Mouse (Mus musculus) right cerebral cortex, adult 2 months (tissue): ENCODE data around the gene Saa4.
"Not testable (repeated sequence)": the region's sequence is repeated elsewhere in the genome, so short reads cannot be mapped to it uniquely, and the experiment has no call there.

Experiments used
- DNase-seq, 2 experiments: peaks; one replicate each; pipeline ENCODE4 v3.0.0; 2021 to 2022; ENCODE audit warnings: low spot score in 2 of 2

Gene Saa4

DNA sequence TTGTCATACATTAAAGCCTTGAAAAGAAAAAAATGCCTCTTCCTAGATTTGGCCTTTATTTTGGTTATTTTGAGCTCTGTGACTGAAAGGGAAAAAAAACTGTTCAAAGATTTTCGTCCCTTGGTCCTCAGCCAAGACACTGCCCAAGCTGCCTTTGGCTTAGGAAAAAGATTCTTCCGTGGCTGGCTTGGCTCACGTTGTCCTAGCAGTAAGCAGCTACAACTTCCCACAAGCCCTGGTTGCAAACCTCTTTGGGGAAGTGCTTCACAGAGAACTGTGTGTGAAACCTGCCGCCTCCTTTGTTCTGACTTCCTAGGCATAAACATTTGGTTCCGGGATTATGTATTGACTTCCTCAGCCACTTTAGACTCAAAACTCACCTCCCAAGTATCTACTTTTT, 15.5 kb downstream of the Saa4 start:
- no peak for DNase-seq

DNA sequence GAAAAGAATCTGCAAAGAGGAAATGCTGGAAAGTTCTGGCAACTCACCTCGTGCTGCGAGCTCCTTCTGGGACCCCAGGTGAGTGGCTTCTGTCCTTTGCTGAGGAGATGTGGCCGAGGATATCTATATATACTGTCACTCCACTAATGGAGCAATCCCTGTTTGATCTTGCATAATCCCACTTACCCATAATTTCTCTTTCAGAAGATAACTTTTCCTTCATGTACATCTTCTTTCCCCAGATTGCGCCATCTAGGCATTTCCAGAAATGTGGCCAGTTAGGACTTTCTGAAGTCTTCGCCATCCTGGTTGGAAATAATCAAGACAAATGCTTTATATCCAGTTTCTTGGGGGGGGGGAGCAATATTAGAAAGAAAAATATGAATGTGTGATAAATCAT, 16.8 kb downstream of the Saa4 start, which contains the start of gene Saa3:
Gene Saa3 (minus strand): TSS at position 101 of the 400 bp plus-strand sequence.
- no peak for DNase-seq

DNA sequence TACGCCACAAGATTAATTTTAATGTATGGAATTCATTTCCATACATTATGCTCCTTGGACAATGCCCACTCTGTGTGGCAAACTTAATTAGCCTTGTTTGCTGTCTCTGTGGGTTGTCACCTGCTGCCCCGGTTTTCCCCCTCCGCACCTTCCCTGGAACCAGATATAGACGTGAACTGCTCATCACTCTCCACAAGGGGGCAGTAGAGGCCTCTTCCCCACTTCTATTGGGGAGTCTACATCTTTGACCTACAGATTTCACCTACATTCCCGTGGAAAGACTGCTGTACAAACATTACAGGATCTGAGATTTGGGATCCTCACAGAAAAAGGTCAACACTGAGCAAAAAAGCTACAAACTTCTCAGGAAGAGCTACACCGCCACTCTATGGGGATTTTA, 17.9 kb downstream of the Saa4 start:
- peak; percentile 61 to 74 for DNase-seq

DNA sequence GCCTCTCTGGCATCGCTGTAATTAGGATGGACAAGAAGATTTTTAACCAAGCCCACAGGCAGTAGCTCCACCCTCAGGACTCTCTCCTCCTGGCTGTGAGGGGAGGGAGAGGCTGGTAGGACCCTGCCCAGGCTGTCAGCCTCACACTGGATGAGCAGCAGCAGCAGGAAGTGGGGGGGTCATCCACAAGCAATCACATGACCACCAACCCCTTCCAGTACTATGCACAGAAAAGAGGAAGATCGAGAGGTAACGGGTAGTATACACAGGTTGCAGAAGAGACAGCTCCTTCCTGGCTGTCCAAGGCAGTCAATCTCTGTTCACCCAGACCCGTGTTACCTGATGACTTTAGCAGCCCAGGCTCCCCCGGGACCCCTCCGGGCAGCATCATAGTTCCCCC, 20.2 kb downstream of the Saa4 start:
- DNase-seq: no peak

DNA sequence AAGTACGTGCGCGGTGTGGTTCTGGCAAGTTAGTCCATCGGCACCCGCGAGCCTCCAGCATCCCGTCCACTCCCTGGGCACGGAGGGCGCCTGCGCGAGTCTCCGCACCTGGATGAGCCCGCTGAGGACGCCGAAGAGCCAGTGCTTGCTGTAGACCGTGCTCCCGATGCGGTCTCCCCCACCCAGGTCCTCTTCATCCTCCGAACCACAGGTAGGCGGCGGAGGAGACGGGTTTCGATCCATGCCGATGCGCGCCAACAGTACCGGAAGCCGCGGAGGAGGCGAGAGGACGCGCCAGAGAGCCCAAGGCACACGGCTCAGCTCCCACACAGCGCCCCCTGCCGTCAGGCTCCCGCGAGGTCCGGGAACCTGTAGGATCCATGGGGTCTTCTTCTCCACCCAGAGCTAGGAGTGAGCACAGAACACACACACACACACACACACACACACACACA, 22.0 kb downstream of the Saa4 start, which contains the start of gene Saal1:
Gene Saal1 (minus strand): TSS at position 291 of the 455 bp plus-strand sequence.
- peak; percentile 77 to 83 for DNase-seq

DNA sequence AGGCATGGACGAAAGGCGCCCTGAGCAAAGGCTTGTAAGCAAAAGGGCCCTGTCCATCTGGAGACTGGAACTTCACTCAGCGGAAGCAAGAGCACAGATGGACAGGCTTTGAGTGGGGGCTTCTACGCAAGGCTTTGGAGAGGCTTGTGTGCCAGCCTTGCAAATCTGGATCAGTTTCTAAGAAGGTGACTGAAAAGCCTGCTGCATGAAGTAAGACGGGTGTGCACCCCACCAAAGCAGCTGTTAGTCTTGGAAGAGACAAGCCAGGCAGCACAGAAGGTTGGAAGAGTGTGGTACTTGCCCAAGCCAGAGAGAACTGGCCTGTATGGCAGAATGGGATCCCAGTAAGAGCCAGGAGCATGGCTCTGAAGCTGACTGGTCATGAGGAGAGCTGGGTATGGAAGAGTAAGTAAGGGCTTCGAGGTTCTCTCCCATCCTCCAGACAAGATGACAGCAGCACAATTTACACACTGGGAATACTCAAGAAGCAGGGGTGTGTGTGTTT, 31.8 kb downstream of the Saa4 start:
- no peak for DNase-seq

DNA sequence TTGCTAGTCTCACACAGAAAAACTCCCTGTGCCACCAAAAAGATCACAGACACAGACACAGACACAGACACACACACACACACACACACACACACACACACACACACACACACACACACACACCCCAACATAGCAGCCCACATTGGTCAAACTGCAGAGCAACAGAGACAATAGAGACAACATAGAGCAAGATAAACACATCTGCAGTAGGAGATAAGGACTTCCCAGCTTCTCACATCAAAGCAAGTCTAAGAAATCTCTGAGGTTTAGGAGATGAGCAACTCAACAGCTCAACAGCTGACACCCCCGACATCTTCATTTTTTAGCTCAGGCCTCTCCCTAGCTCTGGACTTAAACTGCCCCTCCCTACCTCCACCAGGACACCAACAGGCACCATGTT, 35.6 kb downstream of the Saa4 start:
- no peak for DNase-seq

DNA sequence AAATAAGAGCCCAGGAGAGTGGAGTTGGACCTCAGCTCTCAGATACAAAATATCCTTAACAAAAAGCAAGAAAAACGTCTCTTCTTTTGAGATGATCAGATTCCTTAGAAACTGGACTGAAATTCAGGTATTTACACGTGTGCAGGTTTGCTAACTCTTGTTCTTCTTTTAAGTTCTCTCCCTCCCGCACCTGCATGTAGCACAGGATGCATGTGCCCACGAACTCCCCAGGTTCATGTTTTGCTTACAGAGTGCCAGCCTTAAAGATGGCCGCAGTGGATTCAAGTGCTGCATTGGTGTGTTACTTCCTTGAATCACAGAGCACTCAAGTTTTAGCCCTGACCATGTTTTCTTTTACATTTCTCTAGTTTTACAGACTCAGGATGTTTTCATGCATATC, 45.6 kb downstream of the Saa4 start:
- no peak for DNase-seq

DNA sequence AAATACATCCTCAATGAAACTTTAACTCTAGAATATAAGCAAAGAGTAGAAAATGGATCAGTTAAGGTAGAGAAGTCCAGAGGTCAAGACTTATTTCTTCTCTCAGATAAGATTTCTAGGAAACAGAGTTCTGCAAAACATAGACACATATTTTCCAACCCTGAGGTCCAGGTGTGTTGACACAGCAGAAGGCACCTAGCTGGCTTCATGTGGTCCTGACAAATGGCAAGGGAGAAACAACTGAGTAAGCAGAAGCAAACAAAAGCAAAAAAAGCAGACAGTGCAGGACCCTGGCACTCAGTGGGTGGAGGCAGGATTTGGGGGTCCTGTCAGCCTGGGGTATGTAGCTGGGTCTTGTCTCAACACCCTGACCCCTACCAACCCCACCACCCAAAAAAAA, 51.7 kb downstream of the Saa4 start:
- DNase-seq: no peak

DNA sequence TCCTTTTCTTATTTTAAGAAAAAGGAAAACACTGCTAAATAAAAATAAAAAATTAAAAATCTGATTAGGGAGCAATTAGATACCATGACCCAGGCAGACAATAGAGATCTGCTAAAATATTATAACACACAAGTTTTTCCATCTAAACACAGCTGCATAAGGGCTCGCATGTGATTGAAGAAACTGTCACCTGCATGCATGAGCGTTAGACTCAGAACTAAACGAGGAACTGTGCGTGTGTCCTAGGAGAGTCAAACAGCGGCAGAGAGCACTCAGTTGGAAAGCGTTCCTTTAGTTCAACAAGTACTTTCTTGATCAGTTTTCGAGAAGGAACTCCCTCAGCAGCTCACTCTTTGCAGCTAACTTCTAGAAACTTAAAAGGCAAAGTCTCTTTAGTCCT, 53.4 kb downstream of the Saa4 start:
- DNase-seq: not testable (repeated sequence)

DNA sequence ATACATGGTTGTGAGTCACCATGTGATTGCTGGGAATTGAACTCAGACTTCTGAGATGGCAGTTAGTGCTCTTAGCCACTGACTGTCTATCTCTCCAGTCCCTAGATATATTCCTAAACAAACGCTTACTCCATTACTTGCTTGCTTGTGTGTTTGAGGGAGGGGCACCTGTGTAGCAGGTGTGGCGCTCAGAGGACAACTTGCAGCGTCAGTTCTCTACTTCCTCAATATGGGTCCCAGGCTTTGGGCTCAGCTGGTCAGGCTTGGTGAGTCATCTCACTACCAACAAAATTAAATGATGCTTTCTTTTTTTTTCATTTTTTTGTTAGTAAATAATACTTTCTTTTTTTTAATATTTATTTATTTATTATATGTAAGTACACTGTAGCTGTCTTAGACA, 54.0 kb downstream of the Saa4 start:
- DNase-seq: no peak
